In genomic region chr19:45177004-45177737, GRCm38 (mm10) we compare ENCODE assay signal across 8 mouse cellular contexts. TPM values are rescaled to one million over a fixed set of nuclear protein-coding genes. Genes with fewer than 3 reads are reported as not detected.
DNase-seq lines count a peak whose midpoint lies in the region; ATAC-seq lines count a peak whose summit lies in the region.

No protein-coding gene starts in this region.

- no peak overlapping the region for H3K27ac ChIP-seq in intestine, embryonic 15.5 days
- H3K27ac ChIP-seq in limb, embryonic 10.5 days: no peak overlapping the region
- no peak overlapping the region for H3K27ac ChIP-seq in midbrain, embryonic 11.5 days (ENCODE audit: low read depth, low read length)

- H3K9ac ChIP-seq in intestine, embryonic 15.5 days: no peak overlapping the region
- H3K9ac ChIP-seq in midbrain, embryonic 11.5 days (ENCODE audit: low read length): no peak overlapping the region

- intact Hi-C loops in gastrocnemius, postnatal 14 days (cut with DNase I; ENCODE audit: low total_unique reads): loop anchor here (5.0 kb wide), 1 partner anchor 35 kb away; no protein-coding TSS in a partner anchor

- H3K27me3 ChIP-seq in intestine, embryonic 15.5 days (replicated peaks): peaks cover 5% of the 10 kb centered on the region; the same call in 1 of the 2 replicates
- H3K27me3 ChIP-seq in limb, embryonic 10.5 days (ENCODE audit: low read depth, poor library complexity, severe bottlenecking): 0 out of 2 replicates have a peak, but pooled peaks cover 8% of the 10 kb centered on the region
- H3K27me3 ChIP-seq in midbrain, embryonic 11.5 days (ENCODE audit: control insufficient read depth, insufficient read depth, low read length): peaks cover under 1% of the 10 kb centered on the region

- WGBS in intestine, embryonic 15.5 days: 12% methylated on average over 26 of the region's 26 CpGs
- WGBS in limb, embryonic 10.5 days: 21% methylated on average over 26 of the region's 26 CpGs
- 20% methylated on average over 26 of the region's 26 CpGs for WGBS in midbrain, embryonic 11.5 days

- peak; percentile 43 for ATAC-seq in intestine, embryonic 15.5 days
- no peak for ATAC-seq in midbrain, embryonic 11.5 days (ENCODE audit: low FRiP score)

- peak; percentile 63 for DNase-seq in A20 (ENCODE audit: low read depth, low spot score)
- peak; percentile 15 for DNase-seq in adrenal gland, adult 8-10 months
- DNase-seq in embryo, embryonic 10.5 days (ENCODE audit: low spot score): peak; percentile 88
- peak; percentile 74 for DNase-seq in gastrocnemius, postnatal 14 days
- peak; percentile 82 for DNase-seq in limb, embryonic 10.5 days (ENCODE audit: low spot score)
- peak; percentile 96 for DNase-seq in midbrain, embryonic 11.5 days (ENCODE audit: low spot score, missing footprints)
- DNase-seq in skeletal muscle tissue, adult 2 months (ENCODE audit: low read depth, low spot score): peak; percentile 64

- no peaks in the 10 kb centered on the region for H3K36me3 ChIP-seq in intestine, embryonic 15.5 days
- H3K36me3 ChIP-seq in limb, embryonic 10.5 days: no peaks in the 10 kb centered on the region
- H3K36me3 ChIP-seq in midbrain, embryonic 11.5 days (ENCODE audit: control insufficient read depth, insufficient read depth, low read length): no peaks in the 10 kb centered on the region

- no peak overlapping the region for H3K4me3 ChIP-seq in intestine, embryonic 15.5 days (replicated peaks)
- H3K4me3 ChIP-seq in limb, embryonic 10.5 days: no peak overlapping the region
- H3K4me3 ChIP-seq in midbrain, embryonic 11.5 days (ENCODE audit: low read depth, low read length): no peak overlapping the region

- peak overlapping the region; percentile 32 for H3K4me2 ChIP-seq in intestine, embryonic 15.5 days (replicated peaks)
- H3K4me2 ChIP-seq in midbrain, embryonic 11.5 days: no peak overlapping the region

- peaks cover 4% of the 10 kb centered on the region; the same call in 1 of the 2 replicates for H3K4me1 ChIP-seq in intestine, embryonic 15.5 days (replicated peaks)
- H3K4me1 ChIP-seq in limb, embryonic 10.5 days: peaks cover 5% of the 10 kb centered on the region; the same call in 1 of the 2 replicates
- H3K4me1 ChIP-seq in midbrain, embryonic 11.5 days (ENCODE audit: control insufficient read depth, insufficient read depth, low read length): no peaks in the 10 kb centered on the region

- peaks cover 3% of the 10 kb centered on the region; the same call in 1 of the 2 replicates for H3K9me3 ChIP-seq in intestine, embryonic 15.5 days
- H3K9me3 ChIP-seq in limb, embryonic 10.5 days (replicated peaks): 0 out of 2 replicates have a peak, but pooled peaks cover 2% of the 10 kb centered on the region
- no peaks in the 10 kb centered on the region for H3K9me3 ChIP-seq in midbrain, embryonic 11.5 days (ENCODE audit: control insufficient read depth, low read length)

RNA-seq across cellular contexts. Expression of gene Tlx1, which starts 26.7 kb away (rescaled TPM):
- not detected for total RNA-seq in adrenal gland, adult 8-10 months (2022)
- total RNA-seq in gastrocnemius, postnatal 14 days (2021): not detected
- polyA plus RNA-seq in intestine, embryonic 15.5 days (2015; fragmentation: Nextera tagmentation; extraction: Ambion mirVana): 0.11 and 0.14 TPM in 2 replicates
- 0.15 and 0.36 TPM in 2 replicates for polyA plus RNA-seq in limb, embryonic 10.5 days (2016; fragmentation: Nextera tagmentation; extraction: Ambion mirVana)
- 0.27 and 0.32 TPM in 2 replicates for polyA plus RNA-seq in midbrain, embryonic 11.5 days (2014; fragmentation: Nextera tagmentation; extraction: Ambion mirVana)

RNA-seq across cellular contexts. Expression of gene Lbx1, which starts 58.4 kb away (rescaled TPM):
- not detected for total RNA-seq in adrenal gland, adult 8-10 months (2022)
- total RNA-seq in gastrocnemius, postnatal 14 days (2021): 10 to 100 TPM; 32.2 to 38.1 TPM
- polyA plus RNA-seq in intestine, embryonic 15.5 days (2015; fragmentation: Nextera tagmentation; extraction: Ambion mirVana): 0.08 TPM in 1 of 2 replicates, not detected in the other
- polyA plus RNA-seq in limb, embryonic 10.5 days (2016; fragmentation: Nextera tagmentation; extraction: Ambion mirVana): 3.9 and 6.3 TPM in 2 replicates
- polyA plus RNA-seq in midbrain, embryonic 11.5 days (2014; fragmentation: Nextera tagmentation; extraction: Ambion mirVana): not detected in 2 replicates

Comparison
In these comparisons a context has a peak if more than half of its experiments do, and no peak if none do; other contexts are left out.
1. DNase-seq: peak in every context shown above with its lines; median percentile 96 in midbrain, embryonic 11.5 days; 88 in embryo, embryonic 10.5 days; 82 in limb, embryonic 10.5 days; 74 in gastrocnemius, postnatal 14 days; 64 in skeletal muscle tissue, adult 2 months; 63 in A20; 15 in adrenal gland, adult 8-10 months.